Mouse (Mus musculus): ENCODE measurements at regions not wholly inside any gene's neighbourhood (a gene's known extent, or its start where the extent isn't known, plus 50 kb on each side); places are given as distances from the start of the nearest gene placed in this dataset.
"Not testable (repeated sequence)": the region's sequence is repeated elsewhere in the genome, so short reads cannot be mapped to it uniquely, and the experiment has no call there.

DNA sequence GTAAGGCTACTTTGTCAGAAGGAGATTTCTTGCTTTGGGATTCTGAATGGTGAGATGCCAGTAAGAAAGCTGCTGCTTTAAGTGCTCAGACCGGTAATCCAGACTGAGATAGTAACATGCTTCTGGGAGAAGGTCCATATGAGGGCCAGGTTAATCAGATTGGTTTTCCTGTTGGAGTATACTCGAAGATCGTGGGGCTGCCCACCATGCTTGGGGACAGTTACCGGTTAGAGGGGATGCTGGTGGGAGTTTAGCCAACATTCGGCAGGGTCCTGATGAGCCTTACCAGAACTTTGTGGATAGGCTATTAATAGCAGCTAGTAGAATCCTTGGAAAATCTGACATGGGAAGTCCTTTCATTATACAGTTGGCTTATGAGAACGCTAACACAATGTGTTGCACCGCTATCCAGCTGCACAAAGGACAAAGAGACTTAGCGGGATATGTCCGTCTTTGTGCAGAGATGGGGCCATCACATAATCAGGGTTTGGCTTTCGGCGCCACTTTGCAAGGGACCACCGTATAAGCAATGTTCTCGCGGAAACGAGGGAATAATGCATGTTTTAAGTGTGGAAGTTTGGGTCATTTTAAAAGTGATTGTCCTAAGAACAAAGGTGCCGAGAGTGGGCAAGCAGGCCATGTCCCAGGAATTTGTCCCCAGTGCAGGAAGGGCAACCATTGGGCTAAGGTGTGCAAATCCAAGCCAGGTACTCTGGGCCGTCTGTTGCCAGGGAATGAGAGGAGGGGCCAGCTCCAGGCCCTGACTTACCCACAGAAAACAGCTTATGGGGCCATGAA is 75.4 kb upstream of the Lemd2 start:
- 91% methylated on average over 17 of the region's 17 CpGs for WGBS
- not testable (repeated sequence) for ATAC-seq

DNA sequence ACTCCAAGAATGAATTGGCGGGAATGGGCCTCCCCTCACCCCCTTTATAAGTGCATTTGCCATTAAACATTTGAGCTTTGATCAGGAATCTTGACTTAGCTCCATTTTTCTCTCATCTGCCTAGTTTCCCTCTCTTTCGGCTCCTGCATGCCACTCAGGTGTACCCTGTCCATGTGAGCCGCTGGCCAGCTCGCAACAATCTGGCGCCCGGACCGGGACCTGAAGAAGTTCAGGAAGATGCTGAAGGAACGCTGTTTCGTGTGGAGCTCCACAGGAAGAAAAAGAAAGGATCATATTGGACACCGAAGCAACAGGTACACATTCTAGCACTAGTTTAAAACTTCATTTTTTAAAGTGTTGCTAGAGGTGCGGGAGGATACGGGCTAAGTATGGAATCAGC is 73.5 kb upstream of the Lemd2 start:
- not testable (repeated sequence) for ATAC-seq; H3K4me1 ChIP-seq (ENCODE audit: control insufficient read depth, insufficient read depth, low read length); H3K36me3 ChIP-seq (ENCODE audit: control insufficient read depth, insufficient read depth, low read length); H3K4me2 ChIP-seq (ENCODE audit: low read depth, low read length); H3K9me3 ChIP-seq (ENCODE audit: control insufficient read depth, low read length); H3K9ac ChIP-seq (ENCODE audit: low read depth, low read length); H3K27me3 ChIP-seq (replicated peaks; ENCODE audit: control insufficient read depth, insufficient read depth, low read length); H3K27ac ChIP-seq (ENCODE audit: low read length); H3K4me3 ChIP-seq (ENCODE audit: low read length)
- WGBS: 97% methylated on average over 12 of the region's 12 CpGs

More for the DNA sequence above, 75.4 kb upstream of the Lemd2 start:
- H3K4me2 ChIP-seq (ENCODE audit: low read depth, low read length); H3K9ac ChIP-seq (ENCODE audit: low read depth, low read length); H3K9me3 ChIP-seq (ENCODE audit: control insufficient read depth, low read length); H3K27me3 ChIP-seq (replicated peaks; ENCODE audit: control insufficient read depth, insufficient read depth, low read length); H3K36me3 ChIP-seq (ENCODE audit: control insufficient read depth, insufficient read depth, low read length); H3K4me3 ChIP-seq (ENCODE audit: low read length); H3K4me1 ChIP-seq (ENCODE audit: control insufficient read depth, insufficient read depth, low read length); H3K27ac ChIP-seq (ENCODE audit: low read length): not testable (repeated sequence)

DNA sequence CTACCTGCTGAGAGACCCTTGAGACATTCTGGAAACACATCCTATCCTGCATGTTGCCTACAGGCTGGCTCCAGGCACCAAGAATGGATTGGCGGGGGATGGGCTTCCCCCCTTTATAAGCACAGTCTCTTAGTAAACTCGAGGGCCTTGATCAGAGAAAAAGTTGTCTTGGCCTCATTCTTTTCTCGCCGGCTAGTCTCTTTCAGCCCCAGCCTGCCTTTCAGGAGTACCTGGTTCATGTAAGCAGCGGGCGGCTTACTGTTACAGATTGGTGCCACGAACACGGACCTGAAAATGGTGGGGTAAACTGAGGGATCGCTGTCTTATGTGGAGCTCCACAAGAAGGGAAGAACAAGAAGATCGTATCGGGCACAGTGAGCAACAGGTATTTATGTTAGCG is 67.5 kb upstream of the Lemd2 start:
- WGBS: 91% methylated on average over 12 of the region's 12 CpGs
- H3K4me2 ChIP-seq (ENCODE audit: low read depth, low read length); H3K9me3 ChIP-seq (ENCODE audit: control insufficient read depth, low read length); H3K36me3 ChIP-seq (ENCODE audit: control insufficient read depth, insufficient read depth, low read length); ATAC-seq; H3K27me3 ChIP-seq (replicated peaks; ENCODE audit: control insufficient read depth, insufficient read depth, low read length); H3K4me1 ChIP-seq (ENCODE audit: control insufficient read depth, insufficient read depth, low read length); H3K27ac ChIP-seq (ENCODE audit: low read length); H3K4me3 ChIP-seq (ENCODE audit: low read length); H3K9ac ChIP-seq (ENCODE audit: low read depth, low read length): not testable (repeated sequence)

DNA sequence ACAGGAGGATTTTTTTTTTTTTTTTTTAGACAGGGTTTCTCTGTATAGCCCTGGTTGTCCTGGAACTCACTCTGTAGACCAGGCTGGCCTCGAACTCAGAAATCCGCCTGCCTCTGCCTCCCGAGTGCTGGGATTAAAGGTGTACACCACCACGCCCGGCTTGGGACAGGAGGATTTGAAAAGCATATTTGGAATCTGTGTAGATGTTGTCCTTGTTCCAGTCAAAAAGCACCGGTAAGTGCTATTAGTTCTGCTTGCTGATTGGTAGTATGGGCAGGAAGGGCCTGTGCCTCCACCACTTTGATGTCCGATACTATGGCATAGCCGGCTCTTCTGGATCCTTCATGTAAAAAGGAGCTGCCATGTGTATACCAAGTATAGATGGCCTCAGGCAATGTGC is 66.5 kb upstream of the Lemd2 start:
- ATAC-seq: not testable (repeated sequence)
- WGBS: 97% methylated on average over 8 of the region's 8 CpGs

DNA sequence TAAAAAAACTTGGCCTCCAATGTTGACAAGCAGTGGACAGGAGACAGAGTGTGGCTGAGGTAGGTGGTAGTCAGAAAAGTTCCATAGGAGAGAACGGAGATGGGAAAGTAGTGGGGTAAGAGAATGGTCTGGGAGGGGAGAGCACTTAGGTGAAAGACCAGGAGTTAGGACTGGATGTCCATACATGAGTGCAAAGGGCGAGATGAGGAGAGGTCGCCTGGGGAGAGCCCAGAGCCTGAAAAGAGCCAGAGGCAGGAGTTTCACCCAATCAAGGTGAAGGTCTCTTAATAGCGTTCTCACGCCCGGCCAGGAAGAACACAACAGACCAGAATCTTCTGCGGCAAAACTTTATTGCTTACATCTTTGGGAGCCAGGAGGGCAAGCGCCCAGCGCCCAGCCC is 60.3 kb upstream of the Lemd2 start:
- 93% methylated on average over 7 of the region's 9 CpGs for WGBS
- not testable (repeated sequence) for H3K4me3 ChIP-seq (ENCODE audit: low read length); H3K36me3 ChIP-seq (ENCODE audit: control insufficient read depth, insufficient read depth, low read length); H3K4me1 ChIP-seq (ENCODE audit: control insufficient read depth, insufficient read depth, low read length); H3K9ac ChIP-seq (ENCODE audit: low read depth, low read length); H3K27me3 ChIP-seq (replicated peaks; ENCODE audit: control insufficient read depth, insufficient read depth, low read length); H3K27ac ChIP-seq (ENCODE audit: low read length); H3K4me2 ChIP-seq (ENCODE audit: low read depth, low read length); H3K9me3 ChIP-seq (ENCODE audit: control insufficient read depth, low read length); ATAC-seq

More for the DNA sequence above, 66.5 kb upstream of the Lemd2 start:
- not testable (repeated sequence) for H3K9me3 ChIP-seq (ENCODE audit: control insufficient read depth, low read length); H3K9ac ChIP-seq (ENCODE audit: low read depth, low read length); H3K4me1 ChIP-seq (ENCODE audit: control insufficient read depth, insufficient read depth, low read length); H3K36me3 ChIP-seq (ENCODE audit: control insufficient read depth, insufficient read depth, low read length); H3K4me3 ChIP-seq (ENCODE audit: low read length); H3K4me2 ChIP-seq (ENCODE audit: low read depth, low read length); H3K27me3 ChIP-seq (replicated peaks; ENCODE audit: control insufficient read depth, insufficient read depth, low read length); H3K27ac ChIP-seq (ENCODE audit: low read length)

DNA sequence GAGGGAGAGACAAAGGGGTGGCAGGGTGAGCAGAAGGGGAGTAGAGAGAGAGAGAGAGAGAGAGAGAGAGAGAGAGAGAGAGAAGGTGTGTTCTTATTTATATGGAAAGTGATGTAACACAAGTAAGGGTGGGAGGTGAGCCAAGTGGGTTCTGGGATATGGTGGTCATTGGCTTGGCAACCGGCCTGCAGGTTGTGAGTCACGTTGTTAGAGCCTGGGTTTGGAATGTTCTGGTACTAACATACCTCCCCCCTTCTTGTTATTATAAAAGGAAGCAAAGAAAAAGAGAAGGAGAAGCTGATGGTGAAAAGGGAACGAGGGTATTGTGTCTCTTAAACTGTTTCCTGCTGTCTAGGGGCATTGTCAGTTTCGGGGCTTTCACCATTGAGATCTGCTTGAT is 58.3 kb upstream of the Lemd2 start:
- 74% methylated on average over 4 of the region's 4 CpGs for WGBS
- H3K4me2 ChIP-seq (ENCODE audit: low read depth, low read length): no peak overlapping the region

DNA sequence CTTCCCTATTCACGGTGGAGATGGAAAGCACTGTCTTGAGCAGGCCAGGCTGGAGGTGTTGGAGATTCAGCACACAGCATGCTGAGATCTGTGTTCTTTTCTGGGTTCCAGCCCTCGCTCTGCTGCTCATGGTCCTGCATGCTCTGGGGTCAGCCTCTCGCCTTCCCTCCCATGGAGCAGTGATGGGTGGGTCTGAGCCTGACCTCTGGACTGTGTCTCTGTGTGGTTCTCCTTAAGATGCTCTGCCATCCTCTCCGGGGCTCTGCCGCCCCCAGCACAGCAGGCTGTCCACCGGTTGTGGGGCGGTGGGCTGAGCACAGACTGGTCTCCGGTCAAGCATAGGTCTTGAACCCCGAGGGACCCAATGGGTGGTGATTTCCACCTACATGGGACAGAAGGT is 57.7 kb upstream of the Lemd2 start:
- H3K4me2 ChIP-seq (ENCODE audit: low read depth, low read length): no peak overlapping the region
- no peaks in the 10 kb centered on the region for H3K36me3 ChIP-seq (ENCODE audit: control insufficient read depth, insufficient read depth, low read length)
- H3K27me3 ChIP-seq (replicated peaks; ENCODE audit: control insufficient read depth, insufficient read depth, low read length): no peaks in the 10 kb centered on the region
- no peak overlapping the region for H3K4me3 ChIP-seq (ENCODE audit: low read length)
- no peaks in the 10 kb centered on the region for H3K9me3 ChIP-seq (ENCODE audit: control insufficient read depth, low read length)
- ATAC-seq: no peak
- H3K9ac ChIP-seq (ENCODE audit: low read depth, low read length): no peak overlapping the region
- H3K27ac ChIP-seq (ENCODE audit: low read length): no peak overlapping the region
- WGBS: 91% methylated on average over 9 of the region's 9 CpGs
- no peaks in the 10 kb centered on the region for H3K4me1 ChIP-seq (ENCODE audit: control insufficient read depth, insufficient read depth, low read length)

More for the DNA sequence above, 58.3 kb upstream of the Lemd2 start:
- H3K27ac ChIP-seq (ENCODE audit: low read length): no peak overlapping the region
- no peak overlapping the region for H3K9ac ChIP-seq (ENCODE audit: low read depth, low read length)
- H3K36me3 ChIP-seq (ENCODE audit: control insufficient read depth, insufficient read depth, low read length): no peaks in the 10 kb centered on the region
- no peaks in the 10 kb centered on the region for H3K9me3 ChIP-seq (ENCODE audit: control insufficient read depth, low read length)
- ATAC-seq: no peak
- H3K4me3 ChIP-seq (ENCODE audit: low read length): no peak overlapping the region
- H3K27me3 ChIP-seq (replicated peaks; ENCODE audit: control insufficient read depth, insufficient read depth, low read length): no peaks in the 10 kb centered on the region
- H3K4me1 ChIP-seq (ENCODE audit: control insufficient read depth, insufficient read depth, low read length): no peaks in the 10 kb centered on the region

DNA sequence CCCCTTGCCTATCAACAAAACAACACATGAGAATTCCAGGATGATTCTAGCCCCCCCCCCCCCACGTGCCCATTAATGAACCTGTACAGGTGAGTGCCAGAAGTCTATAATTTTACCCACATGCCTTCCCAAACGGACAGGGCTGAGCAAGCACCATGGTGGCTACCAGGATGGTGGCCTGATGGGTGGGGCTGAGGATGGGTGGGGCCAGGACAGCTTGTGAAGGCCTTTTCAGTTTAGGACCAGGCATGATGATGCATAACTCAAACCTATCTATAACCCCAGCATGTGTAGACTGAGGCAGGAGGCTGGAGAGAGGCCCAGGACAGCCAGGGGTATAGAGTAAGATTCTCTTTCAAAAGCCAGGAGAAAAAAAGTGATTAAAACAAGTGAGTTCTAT is 57.0 kb upstream of the Lemd2 start:
- Histone ChIP-seq H3K36me3 (ENCODE audit: control insufficient read depth, insufficient read depth, low read length) (no peaks in the 10 kb centered on the region), H3K9me3 (ENCODE audit: control insufficient read depth, low read length) (no peaks in the 10 kb centered on the region), H3K9ac (ENCODE audit: low read depth, low read length) (no peak overlapping the region), H3K4me1 (ENCODE audit: control insufficient read depth, insufficient read depth, low read length) (no peaks in the 10 kb centered on the region), H3K4me3 (ENCODE audit: low read length) (no peak overlapping the region), H3K27me3 (replicated peaks; ENCODE audit: control insufficient read depth, insufficient read depth, low read length) (no peaks in the 10 kb centered on the region), H3K4me2 (ENCODE audit: low read depth, low read length) (no peak overlapping the region), H3K27ac (ENCODE audit: low read length) (no peak overlapping the region)
- ATAC-seq: no peak
- 66% methylated on average over 2 of the region's 2 CpGs for WGBS

DNA sequence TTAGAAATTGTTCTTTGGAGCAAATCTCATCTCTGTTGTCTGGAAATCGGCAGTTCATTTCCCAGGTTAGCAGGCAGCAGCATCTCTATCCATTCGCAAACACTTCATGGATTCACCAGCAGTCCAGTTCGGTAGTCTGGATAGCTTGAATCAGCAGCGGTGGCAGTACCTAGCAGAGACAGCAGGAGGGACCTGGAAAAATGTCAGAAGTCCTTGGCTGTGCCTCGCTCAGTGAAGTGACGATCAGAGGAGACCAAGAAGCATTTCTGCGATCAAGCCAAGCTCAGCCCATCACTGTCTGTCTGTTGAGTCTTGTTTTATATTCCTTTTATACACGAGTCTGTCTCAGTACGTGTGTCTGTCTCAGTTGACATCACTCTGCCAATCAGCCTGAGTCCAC is 55.8 kb upstream of the Lemd2 start:
- H3K36me3 ChIP-seq (ENCODE audit: control insufficient read depth, insufficient read depth, low read length): no peaks in the 10 kb centered on the region
- H3K27me3 ChIP-seq (replicated peaks; ENCODE audit: control insufficient read depth, insufficient read depth, low read length): no peaks in the 10 kb centered on the region
- WGBS: 87% methylated on average over 9 of the region's 9 CpGs

DNA sequence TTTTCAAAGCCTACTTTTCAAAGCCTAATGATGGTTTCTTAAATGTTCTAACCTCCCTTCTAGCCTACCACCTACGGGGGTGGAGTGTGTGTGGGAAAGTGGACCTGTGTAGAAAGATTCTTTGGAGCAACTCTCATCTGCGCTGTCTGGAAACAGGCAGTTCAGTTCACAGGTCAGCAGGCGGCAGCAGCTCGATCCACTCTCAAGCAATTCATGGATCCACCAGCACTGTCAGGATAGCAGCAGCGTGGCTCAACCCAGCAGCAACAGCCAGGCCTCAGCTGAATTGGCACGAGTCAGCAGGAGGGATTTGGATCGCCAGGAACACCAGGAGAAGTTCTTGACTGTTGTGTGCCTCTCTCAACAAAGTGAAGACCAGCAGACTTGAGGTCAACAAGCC is 53.1 kb upstream of the Lemd2 start:
- H3K4me2 ChIP-seq (ENCODE audit: low read depth, low read length): no peak overlapping the region
- H3K27me3 ChIP-seq (replicated peaks; ENCODE audit: control insufficient read depth, insufficient read depth, low read length): no peaks in the 10 kb centered on the region
- no peak overlapping the region for H3K9ac ChIP-seq (ENCODE audit: low read depth, low read length)
- no peak for ATAC-seq
- no peak overlapping the region for H3K4me3 ChIP-seq (ENCODE audit: low read length)
- no peak overlapping the region for H3K27ac ChIP-seq (ENCODE audit: low read length)
- no peaks in the 10 kb centered on the region for H3K4me1 ChIP-seq (ENCODE audit: control insufficient read depth, insufficient read depth, low read length)
- no peaks in the 10 kb centered on the region for H3K9me3 ChIP-seq (ENCODE audit: control insufficient read depth, low read length)
- H3K36me3 ChIP-seq (ENCODE audit: control insufficient read depth, insufficient read depth, low read length): no peaks in the 10 kb centered on the region
- WGBS: 43% methylated on average over 7 of the region's 7 CpGs

More for the DNA sequence above, 55.8 kb upstream of the Lemd2 start:
- no peaks in the 10 kb centered on the region for H3K4me1 ChIP-seq (ENCODE audit: control insufficient read depth, insufficient read depth, low read length)
- ATAC-seq: no peak
- no peaks in the 10 kb centered on the region for H3K9me3 ChIP-seq (ENCODE audit: control insufficient read depth, low read length)
- H3K4me2 ChIP-seq (ENCODE audit: low read depth, low read length): no peak overlapping the region
- H3K27ac ChIP-seq (ENCODE audit: low read length): no peak overlapping the region
- H3K9ac ChIP-seq (ENCODE audit: low read depth, low read length): no peak overlapping the region
- no peak overlapping the region for H3K4me3 ChIP-seq (ENCODE audit: low read length)
